Mouse (Mus musculus) cerebellum, postnatal 4 days (tissue): ENCODE measurements around the gene Ubtd1.
"Not testable (repeated sequence)": the region's sequence is repeated elsewhere in the genome, so short reads cannot be mapped to it uniquely, and the experiment has no call there.

Experiments used
- DNase-seq, 2 experiments: peaks; one replicate each; pipeline ENCODE4 v3.0.0; 2022; ENCODE audit warnings: low spot score in 2 of 2, mixed read lengths in 1 of 2

The Ubtd1 gene

DNA sequence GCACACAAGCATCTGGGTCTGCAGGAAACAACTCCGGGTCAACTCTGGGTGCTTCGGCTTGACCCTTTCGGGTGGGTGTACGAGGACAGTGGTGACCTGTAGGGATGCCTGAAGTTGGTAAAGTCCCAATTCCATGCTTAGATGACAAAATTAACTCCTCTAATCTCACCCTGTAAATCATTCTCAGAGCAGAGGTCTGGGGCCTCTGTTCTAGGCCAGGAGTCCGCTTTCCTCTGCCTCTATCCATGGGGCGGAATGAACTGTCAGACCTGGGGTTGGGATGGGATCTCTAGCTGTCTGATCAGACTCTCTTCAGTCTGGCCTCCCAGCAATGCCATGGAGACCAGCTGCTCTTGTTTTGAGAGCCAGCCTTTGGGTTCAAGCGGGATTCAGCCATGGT is 79.9 kb downstream of the Ubtd1 start:
- DNase-seq, result no peak

GRCm38 (mm10) chr19:42068441-42069240 is 87.1 kb downstream of the Ubtd1 start:
- DNase-seq, result no peak

- peak in 1 of 2 experiments; percentile 25 for DNase-seq
Observed at GRCm38 (mm10) chr19:42069241-42069525, 87.6 kb downstream of the Ubtd1 start.

DNA sequence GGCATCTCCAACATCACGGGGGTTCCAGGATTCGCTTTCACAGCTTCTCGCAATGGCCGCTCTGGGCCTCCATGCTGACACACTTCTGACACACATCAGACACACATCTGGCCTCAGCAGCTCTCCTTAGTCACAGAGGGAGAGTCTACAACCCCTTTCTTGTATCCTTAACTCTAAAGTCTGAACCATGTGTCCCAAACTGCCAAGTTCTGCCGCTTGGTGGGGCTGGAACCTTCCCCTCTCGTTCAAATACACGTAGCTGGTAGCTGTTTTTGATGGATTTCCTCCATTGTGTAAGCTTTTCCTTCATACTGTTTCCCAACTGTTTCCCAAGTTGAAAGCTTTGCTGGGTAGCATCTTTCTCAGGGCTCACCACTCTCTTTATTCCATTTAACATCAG is 89.7 kb downstream of the Ubtd1 start:
- no peak for DNase-seq

- no peak for DNase-seq
Observed at GRCm38 (mm10) chr19:42071886-42072608, 90.5 kb downstream of the Ubtd1 start.

DNA sequence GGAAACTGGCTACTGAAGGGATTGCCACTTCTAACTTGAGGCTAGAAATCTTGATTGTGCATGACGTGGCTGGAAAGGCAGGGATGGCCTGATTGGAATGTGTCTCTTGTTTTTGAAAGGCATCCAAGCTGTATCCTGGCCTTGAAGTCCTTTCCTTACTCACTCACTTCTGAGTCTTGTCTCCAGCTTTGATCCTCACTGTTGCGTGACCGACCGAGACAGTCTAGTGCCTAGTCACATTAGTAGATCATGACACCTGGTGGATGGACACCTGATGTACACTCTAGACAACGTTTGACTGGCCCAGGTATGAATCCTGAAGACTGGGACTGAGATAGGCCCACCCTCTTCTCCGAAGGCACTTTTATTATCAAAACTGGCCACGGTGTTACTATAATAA is 91.2 kb downstream of the Ubtd1 start:
- DNase-seq, result no peak

DNA sequence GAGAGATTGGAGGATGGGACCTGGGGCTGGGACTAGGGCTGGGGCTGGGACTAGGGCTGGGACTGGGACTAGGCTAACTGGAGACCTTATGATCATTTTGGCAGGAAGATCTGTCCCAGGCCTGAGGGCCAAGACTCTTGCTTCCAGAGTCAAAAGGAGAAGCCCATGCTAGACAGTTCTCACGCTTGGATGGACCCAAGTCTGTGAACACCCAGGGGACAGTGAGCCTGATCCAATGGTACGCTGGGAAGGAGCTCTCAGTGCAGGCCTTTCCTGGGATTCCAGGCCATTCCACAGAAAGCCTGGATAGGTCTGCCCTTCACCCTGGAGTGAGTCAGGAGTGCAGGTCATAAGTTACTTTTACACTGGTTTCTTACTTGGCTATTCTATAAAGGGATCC is 93.5 kb downstream of the Ubtd1 start:
- no peak for DNase-seq

GRCm38 (mm10) chr19:42075992-42076391 is 94.4 kb downstream of the Ubtd1 start:
- no peak for DNase-seq

GRCm38 (mm10) chr19:42078566-42078965 is 97.0 kb downstream of the Ubtd1 start:
- DNase-seq, result no peak

- DNase-seq, result no peak
Observed at GRCm38 (mm10) chr19:42079006-42079405, 97.4 kb downstream of the Ubtd1 start.

GRCm38 (mm10) chr19:42079950-42080349 is 98.4 kb downstream of the Ubtd1 start:
- DNase-seq, result no peak

GRCm38 (mm10) chr19:42080469-42080868 is 98.9 kb downstream of the Ubtd1 start:
- no peak for DNase-seq

GRCm38 (mm10) chr19:42081613-42082012 is 100.0 kb downstream of the Ubtd1 start:
- DNase-seq, result not testable (repeated sequence)
